Mouse (Mus musculus): ENCODE data around the gene Esrrg. TPM values are rescaled to one million over a fixed set of nuclear protein-coding genes. Genes with fewer than 3 reads are reported as not detected.

The Esrrg gene
- 2.7 and 3.1 TPM in 2 replicates for polyA plus RNA-seq (2012; rRNA removed)

DNA sequence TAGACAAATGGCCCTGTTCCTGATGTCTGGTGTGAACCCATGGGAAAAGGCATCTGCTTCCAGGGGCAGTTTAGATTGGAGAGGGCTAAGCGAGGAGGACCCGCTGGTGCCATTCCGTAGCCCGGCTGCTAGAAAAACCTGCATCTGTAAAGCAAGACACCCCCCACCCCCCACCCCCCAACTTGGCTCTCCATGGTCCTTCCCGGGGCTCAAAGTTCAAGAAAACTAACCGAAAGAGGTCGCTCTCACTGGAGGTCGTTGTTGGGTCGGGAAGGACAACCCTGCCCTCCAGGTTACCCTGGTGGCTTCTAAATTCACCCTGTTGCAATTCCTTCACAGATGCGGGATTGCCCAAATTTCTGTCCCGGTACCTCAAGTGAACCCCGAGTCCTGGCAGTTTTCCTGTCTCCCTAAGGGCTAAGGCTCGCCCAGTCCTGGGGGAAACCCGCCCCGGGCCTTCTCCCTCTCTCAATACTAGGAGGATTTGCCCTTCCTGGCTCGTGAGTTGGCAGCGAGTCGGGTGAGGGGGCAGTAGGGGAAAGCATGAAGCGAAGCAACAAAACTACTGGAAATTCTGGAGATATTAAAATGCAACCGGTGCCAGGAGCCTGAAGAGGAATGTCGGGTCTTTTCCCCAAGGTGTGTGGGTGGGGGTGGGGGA is at the start of gene Esrrg:
TSS of gene Esrrg (plus strand) at position 531 of the 661 bp plus-strand sequence.
- DNase-seq (ENCODE audit: low read depth) = no peak

DNA sequence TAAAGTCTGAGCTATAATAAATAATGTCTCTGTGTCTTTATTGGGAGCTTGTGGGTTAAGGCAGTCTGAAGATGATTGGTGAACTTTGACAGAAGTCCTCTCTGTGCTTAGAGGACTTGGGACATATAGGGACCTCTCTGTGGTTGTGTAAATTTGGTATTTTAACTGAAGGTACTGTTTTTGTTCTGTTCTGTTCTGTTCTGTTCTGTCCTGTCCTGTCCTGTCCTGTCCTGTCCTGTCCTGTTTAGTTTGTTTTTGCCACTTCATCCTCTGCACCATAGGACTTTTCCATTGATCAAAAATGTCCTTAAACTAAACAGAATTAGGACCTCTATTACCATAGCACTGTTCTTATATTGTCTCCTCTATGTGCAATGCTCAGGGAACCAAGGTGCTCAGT is 24.6 kb upstream of the Esrrg start:
- DNase-seq (ENCODE audit: low read depth) = no peak

DNA sequence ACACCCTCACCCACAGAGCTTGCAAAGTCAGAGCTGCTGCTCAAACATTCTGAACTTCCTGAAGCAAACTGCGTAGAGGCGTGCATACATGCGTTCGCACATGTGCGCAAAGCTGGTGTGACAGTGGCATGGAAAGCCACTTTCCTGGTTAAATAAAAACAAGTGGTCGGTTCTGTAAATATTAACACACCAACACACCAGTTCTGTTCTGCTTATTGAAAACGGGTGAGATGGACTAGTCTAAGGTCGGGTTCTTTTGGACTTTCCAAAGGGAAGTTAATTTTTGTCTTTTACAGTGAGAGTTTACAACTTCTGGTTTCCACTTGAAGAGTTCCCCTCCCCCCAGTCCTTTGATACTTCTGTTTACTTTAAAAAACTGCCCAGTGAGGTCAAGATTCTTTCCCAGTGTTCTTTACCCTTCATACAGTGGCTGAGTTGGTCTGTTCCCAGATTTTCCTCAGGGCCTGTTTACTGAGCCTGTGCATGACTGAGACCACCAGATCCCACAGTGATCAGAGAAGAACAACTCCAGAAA is 22.0 kb upstream of the Esrrg start:
- no peak for DNase-seq (ENCODE audit: low read depth)

DNA sequence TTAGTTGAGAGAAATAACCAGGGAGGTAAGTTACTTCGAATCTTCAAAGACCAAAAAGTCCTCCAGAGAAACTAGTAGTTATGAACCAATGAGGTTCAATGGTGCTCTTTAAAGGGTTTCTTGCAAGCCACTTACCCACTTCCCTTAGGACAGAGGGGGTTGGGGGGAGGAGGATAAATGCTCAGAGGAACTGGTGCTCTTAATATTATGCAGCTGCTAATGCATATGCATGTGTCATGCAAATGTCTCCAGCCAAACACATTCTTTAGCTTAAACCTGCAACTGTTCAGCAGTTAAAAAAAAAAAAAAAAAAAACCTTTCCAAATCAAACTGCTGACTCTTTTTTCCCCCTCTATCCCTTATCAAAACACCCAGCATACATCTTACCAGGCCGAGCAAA is 5.6 kb upstream of the Esrrg start:
- no peak for DNase-seq (ENCODE audit: low read depth)

DNA sequence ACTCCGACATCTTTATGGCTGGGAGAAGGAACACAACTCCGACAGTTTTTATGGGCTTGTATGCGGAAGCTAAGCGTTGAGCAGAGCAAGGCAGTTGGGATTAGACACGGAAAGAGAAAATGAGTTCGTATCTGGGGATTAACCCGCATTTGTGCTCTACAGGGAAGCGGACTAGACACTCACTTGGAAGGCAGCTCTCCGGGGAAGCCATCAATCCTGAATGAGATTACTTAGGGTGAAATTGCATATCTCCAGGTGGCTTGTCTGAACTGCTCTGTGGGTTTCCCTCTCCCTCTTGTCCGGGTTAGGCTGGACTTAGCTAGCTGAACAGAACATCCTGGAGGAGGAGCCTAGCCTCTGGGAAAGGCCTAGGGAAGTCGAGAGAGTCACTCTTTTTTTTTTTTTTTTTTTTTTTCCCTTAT is 4.5 kb upstream of the Esrrg start:
- DNase-seq (ENCODE audit: low read depth) = no peak

DNA sequence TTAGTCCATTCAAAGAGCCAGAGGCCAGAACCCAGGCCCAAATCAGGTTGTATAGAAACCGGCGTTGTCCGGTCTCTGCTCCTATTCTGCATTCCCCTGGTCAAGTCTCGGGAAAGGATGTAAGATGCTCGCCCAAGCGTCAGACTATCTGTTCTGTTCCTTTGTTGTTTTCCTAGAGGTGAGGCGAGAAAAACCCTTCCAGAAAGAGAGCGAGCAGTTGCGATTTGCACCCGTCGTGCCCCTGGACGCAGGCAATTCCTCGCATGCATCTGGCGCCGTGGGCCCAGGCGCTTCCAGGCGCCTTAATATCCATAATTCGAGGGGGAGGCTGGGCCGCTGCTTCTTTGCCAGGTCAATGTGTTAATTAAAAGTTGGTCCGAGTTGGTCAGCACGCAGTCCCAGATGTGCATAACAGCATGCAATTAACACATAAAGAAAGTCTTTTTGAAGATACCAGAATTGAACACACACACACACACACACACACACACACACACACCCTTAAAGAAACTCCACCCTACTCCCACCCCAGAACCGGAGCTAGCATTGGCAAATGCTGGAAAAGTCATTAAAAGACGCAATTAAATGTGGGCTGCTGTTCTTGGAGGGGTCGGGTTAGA is 3.8 kb upstream of the Esrrg start:
- DNase-seq (ENCODE audit: low read depth) = no peak

DNA sequence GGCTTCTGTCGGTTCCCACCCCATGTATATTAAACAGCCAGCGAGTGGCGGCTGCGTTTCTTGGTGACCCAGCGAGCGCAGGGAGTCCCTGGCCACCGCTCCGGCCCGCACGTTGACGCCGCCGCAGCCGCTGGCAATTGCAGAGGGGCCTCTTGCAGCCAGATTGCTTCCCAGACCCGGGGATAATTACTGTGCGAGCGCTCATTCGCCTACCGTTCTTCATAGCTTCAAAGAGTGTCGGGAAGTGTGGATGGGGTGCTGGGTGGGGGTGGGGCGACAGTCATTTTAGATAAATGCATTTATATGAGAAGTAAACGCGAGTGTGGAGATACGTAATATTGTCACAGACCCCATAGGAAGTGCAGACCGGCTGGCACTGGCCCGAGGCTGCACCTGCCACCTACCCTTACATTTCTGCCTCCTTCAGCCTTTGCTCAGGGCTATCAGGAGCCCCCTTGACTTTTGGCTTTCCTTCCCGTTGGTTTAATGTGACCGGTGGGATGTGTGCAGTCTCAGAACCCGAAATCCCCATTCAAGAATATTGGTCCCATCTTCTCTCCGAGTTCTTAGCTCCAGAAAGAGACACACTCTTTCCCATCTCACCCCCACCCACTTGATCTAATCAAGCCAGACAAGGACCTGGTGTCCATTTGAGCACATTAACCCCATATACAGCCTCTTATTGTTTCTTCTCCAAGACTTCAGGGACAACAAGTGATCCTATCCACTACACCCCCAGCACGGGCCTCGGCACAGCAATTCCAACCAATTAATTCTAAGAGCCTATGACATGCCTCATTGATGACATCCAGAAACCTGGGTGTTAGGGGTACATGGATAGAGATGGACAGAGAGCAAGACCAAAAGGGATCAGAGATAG is 3.0 kb upstream of the Esrrg start:
- no peak for DNase-seq (ENCODE audit: low read depth)

DNA sequence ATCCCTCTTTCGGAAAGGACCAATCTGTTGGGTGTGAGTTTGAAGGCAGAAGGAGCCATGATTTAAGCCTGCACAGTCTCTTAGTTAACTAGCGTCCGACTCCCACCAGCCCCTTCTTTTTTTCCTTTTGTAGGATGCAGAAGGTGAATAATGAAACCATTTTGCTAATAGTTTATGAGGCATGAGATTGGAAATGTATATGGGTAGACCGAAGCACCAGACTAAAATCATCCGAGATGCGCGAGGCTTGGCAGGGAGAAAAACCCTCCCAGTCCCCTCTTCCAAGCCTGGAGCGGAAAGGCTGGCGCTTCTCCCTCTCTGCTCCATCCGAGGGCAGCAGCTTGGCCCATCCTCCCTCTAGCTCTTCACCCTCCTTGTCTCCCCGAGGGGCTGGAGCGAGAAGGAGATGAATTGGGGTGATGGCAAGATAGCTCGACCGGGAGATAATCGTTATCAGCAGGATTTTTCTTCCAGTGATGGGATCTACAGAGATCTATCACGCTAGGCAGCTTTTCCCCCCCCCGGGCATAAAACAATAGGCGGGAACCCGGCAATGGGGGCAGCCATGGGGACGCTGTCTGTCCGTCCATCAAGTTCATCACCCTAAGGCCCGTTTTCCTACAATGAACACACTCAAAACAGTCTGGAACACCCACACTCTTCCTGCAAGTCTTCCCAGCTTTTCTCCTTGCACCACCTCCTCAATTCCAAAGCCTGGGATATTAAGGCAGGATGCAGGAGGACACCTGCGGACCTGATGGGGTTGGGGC is 2.1 kb upstream of the Esrrg start:
- no peak for DNase-seq (ENCODE audit: low read depth)

DNA sequence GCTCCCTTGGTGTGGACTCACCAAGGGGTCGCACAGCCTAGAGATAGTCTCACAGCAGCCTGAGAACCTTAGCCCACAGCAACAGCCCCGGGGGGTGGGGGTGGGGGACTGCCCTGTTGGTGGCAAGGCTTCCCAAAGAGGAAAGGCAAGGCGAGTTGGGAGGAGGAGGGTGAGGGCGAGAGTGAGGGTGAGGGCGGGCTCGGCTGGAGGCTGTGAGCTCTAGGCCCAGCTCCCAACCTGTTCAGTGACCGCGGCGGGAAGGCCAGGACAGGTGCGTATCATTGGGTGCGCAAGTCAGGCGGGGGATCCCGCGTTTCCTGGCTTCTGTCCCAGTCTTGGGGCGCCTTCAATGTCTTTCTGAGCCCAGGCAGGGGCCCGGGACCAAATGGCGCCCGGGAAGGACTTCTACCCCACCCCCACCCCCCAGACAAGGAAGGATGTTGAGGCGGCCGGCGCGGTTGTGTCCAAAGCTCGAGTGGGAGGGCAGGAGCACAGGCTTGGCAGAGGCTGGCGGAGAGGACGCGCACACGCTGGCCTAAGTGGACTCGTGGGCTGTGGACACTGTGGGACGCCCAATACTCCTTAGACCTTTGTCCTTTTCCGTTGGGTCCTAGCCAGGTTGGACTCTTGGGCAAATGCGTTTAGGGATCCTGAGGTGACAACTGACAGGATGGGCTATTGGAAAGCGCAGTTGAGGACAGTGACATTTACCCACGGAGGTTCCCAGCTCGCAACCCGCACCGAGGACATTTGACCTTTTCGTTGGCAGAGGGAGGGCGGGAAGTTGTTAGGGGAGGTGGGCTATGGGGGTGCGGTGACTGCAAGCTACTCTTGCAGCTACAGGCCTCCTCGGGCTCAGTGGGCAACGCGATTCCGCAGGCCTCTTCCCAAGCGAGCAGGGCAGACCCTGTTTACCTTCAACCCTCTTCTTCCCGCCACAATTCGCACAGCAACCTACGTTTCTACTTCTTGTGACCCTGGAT is 1.2 kb upstream of the Esrrg start:
- no peak for DNase-seq (ENCODE audit: low read depth)

DNA sequence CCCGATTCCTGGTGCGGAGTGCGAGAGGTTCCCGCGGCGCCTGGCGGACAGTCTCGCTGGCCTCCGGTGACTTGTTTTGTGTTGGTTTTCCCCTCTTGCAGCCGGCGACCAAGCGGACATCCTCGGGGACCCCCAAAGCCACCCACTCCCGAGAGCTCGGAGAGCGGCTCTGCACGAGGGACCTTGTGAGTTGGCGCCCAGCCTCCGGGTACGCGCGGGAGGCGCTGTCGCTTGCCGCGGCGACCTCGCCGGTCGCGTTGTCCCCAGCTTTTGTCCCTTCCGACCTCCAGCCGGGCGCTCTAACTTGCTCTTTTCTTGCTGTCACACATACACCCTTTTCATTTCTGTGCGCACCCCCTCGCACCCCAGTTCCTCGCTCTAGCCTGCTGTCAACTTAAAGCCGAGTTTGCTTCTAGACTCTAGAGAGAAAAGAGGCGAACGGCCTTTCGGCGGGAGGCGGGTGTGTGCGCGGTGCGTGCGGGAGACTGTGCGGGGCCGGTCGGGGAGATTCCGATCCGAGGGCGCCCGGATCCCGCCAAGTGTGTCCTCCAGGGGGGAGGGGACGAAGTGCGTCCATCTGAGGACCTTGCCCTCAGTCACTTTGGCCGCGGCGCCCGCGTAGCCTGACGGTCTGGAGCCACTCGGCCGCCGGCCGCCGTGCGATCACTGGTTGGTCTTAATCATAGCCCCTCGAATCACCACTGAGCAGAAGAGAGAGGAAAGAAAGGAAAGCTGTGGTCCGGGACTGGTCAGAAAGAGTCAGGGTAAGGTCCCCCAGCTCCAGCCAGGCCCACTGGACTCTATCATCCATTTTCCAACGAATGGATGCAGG is 646 bp downstream of the Esrrg start:
- DNase-seq (ENCODE audit: low read depth) = no peak

DNA sequence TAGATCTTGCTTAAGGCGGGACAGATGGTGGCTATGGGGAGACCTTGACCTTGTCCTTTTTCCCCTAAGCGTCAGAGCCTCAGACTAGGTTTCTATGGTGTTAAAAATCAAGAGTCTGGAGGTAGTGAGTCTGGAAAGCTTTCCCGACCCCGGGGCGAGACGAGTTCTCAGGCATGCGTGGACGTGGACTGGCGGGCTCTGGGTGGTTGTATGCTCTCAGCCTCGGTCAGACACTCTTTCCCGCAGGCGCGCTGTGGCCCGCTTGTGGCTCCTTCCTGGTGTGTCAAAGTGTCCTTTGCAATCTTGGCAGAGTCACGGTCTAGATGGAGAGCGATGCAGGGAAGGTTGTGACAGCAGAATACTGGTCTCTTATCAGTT is 1.3 kb downstream of the Esrrg start:
- DNase-seq (ENCODE audit: low read depth) = no peak

DNA sequence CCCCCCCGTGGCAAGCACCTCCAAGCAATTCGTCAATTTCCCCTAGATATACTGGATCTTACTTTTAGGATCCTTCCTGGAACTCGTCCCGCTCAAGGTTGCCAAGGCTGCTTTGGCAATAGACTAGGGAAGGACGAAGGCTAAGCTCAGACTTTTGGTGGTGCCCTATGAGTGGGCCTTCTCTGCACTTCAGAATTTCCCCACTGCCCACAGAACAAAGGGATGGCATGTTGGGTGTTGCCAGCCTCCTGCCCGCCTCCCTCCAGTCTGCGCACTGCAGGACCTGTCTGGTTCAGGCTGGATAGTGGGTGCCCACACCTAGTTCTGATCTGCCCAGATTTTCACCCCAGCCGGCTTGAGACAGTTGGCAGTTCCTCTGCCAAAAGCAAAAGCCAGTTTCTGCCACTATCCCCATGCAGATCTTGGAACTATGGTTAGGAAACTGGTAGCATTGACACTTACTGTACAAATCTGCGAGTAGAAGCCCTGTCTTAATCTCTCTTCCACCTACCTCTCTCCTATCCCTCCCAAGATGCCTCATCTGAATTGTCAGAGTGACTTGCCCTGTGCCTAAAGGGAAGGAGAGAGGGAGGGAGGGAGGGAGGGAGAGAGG is 1.9 kb downstream of the Esrrg start:
- peak; percentile 61 for DNase-seq (ENCODE audit: low read depth)

DNA sequence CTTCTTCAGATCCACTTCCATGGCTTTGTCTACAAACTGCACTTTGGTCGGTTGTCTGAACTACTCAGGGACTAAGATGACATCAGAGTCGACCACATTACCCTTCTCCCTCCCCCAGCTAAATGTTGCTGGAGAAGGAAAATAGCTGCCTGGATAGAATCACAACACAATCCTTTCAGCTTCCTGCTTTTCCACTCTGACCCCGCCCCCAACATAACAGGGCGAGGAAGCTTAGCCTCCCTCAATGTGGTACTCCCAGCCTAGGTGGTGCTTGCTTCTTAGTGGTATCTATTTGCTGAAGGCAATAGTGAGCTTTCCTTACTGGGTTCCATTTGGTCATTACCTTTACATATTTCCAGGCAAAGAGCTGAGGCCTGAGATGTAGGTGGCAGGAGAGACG is 3.3 kb downstream of the Esrrg start:
- DNase-seq (ENCODE audit: low read depth) = no peak

DNA sequence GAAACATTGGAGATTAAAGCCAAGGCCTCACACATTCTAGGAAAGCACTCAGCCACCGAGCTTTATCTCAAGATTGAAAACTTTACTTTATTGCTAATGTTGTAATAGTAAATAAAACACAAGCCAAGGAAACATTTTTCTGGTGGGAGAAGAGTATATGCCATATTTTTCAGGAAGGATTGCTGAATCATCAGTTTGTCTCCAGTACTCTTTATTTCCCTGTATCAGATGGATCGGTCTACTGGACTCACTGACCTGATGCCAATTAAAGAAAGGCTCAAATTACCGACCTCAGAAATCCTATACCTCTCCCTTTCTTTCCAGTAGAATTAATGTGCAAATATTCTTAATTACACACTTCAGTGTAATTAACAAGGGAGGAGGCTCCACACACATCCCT is 4.7 kb downstream of the Esrrg start:
- DNase-seq (ENCODE audit: low read depth) = no peak

DNA sequence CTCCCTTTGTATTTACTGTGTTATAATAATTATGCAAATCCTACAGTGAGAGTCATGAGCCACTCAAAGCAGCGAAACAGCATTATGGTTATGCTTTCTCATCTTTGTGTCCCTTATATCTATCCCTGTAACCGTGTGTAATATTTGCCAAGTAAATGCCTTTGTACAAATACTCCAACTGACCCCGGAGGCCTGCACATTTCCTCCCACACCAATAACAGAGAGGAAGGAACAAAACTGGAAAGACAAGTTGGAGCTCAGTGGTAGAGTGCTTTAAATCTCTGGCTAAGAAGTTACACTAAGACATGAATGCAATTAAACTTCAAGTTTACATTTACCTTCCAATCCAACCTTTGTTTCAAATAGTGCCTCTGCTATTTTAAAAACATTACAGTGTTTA is 15.4 kb downstream of the Esrrg start:
- peak; percentile 81 for DNase-seq (ENCODE audit: low read depth)

DNA sequence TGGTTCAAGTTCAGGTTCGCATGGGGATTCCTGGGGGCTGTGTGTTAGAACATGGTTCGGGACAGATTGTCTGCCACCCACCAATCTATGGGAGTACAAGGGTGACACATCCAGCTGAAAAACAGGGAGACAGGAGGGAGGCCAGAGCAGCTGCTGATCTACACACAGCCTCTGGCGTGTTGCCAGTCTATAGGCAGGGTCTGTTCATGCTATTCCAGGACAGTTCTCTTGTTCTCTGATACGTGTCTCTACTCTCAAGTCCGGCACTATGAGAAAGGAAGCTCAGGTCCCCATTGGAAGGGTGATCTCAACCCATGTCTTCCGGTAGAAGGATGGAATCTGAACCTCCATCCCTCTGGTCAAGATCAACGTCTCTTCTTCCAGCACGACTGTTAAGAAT is 21.8 kb downstream of the Esrrg start:
- DNase-seq (ENCODE audit: low read depth) = no peak

DNA sequence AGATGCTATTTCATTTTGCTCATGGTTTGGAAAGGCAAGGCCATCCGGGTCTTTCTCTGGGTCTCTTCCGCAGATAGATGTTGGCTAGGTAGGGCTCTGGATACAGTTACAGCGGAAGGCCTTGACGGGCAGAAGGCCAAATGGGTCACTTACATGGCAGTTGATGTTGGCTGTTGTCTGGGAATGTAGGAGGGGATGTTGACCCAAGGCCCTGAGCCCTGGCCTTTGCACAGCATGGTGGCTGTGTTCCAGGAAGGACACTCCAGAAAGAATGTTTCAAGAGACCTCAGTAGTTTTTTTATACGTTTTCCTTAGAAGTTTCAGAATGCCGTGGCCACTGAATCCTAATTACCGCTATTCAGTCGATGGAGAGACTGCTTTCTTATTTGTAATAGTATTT is 22.9 kb downstream of the Esrrg start:
- no peak for DNase-seq (ENCODE audit: low read depth)

DNA sequence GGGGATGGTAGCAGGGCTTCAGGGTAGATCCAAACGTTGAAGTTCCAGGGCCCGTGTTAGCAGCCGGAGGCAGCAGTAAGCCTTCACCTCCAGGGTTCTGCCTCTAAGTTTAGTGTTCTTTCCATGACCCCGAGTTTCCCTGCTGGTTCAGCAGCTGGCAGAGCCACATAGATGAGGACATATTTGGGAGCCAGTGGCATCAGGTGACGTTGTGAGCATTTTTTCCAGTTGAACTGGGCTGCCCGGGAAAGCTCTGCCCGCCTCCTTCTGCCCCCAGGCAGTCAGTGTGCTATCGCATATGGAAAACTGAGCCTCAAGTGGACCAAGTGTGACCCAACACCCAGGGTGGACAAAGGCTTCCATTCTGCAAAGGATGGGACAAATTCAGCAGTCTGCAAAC is 36.7 kb downstream of the Esrrg start:
- no peak for DNase-seq (ENCODE audit: low read depth)

DNA sequence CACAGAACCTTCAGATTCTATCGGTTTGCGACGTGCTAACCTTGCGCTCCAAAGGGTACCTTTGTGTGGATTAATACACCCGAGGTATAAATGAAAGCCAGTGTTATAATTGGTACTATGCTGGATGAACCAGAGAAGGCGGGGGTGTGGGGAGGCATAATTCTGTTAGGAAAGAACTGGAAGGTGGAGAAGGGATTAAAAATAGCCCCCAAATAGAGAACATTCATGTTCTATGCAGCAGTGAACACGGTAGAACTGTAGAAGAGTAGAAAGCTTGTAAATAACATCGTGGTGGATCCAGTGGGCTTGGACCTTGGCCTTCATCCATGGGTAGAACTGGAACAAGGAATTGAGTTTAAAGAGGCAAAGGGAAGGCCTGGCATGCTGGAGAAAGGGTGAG is 40.0 kb downstream of the Esrrg start:
- DNase-seq (ENCODE audit: low read depth) = no peak
